Mouse (Mus musculus): ENCODE measurements around the gene Fam151b. TPM values are rescaled to one million over a fixed set of nuclear protein-coding genes. Genes with fewer than 3 reads are reported as not detected.

Fam151b gene
- polyA plus RNA-seq, 1 experiment from 2014 or later = 0.34 TPM

DNA sequence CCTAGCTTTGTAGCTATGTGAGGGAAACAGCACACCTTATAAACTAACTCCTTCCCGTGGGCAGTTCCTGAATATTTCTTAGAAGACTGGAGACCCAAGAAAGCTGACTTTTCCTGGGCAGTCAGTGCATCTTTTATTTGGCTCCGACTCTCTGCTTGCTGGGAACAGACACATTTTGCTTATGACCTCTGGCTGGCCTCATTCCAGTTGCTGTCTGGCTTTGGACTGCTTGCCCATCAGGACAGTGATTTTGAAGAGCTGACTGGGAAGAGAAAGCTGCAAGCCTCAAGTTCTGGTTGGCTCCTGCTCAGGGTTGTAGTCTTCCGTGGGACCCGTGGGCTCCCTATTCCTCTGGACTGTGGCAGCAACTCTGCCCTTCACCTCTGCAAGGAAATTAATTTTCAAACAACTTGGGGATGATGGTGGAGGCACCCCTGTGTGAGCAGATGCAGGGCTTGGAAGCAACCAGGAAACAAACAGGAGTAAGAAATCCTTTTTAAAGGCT lies 56.4 kb downstream of the Fam151b start:
- peak overlapping the region; percentile 99 for H3K4me2 ChIP-seq (ENCODE audit: low read length)
- H3K27ac ChIP-seq (ENCODE audit: low read depth, low read length) = no peak overlapping the region
- ATAC-seq = no peak
- H3K27me3 ChIP-seq (replicated peaks; ENCODE audit: control insufficient read depth, insufficient read depth, low read length) = peaks cover 35% of the 10 kb centered on the region
- peaks cover 4% of the 10 kb centered on the region for H3K4me1 ChIP-seq (ENCODE audit: control insufficient read depth, insufficient read depth, low read length)
- WGBS = 57% methylated on average over 4 of the region's 4 CpGs
- H3K4me3 ChIP-seq (ENCODE audit: low read depth, low read length) = peak overlapping the region; percentile 54
- no peaks in the 10 kb centered on the region for H3K9me3 ChIP-seq (replicated peaks; ENCODE audit: control insufficient read depth, low read length)
- DNase-seq (ENCODE audit: low spot score) = no peak
- H3K36me3 ChIP-seq (ENCODE audit: control insufficient read depth, insufficient read depth, low read length) = no peaks in the 10 kb centered on the region
- H3K9ac ChIP-seq (ENCODE audit: low read length) = no peak overlapping the region

DNA sequence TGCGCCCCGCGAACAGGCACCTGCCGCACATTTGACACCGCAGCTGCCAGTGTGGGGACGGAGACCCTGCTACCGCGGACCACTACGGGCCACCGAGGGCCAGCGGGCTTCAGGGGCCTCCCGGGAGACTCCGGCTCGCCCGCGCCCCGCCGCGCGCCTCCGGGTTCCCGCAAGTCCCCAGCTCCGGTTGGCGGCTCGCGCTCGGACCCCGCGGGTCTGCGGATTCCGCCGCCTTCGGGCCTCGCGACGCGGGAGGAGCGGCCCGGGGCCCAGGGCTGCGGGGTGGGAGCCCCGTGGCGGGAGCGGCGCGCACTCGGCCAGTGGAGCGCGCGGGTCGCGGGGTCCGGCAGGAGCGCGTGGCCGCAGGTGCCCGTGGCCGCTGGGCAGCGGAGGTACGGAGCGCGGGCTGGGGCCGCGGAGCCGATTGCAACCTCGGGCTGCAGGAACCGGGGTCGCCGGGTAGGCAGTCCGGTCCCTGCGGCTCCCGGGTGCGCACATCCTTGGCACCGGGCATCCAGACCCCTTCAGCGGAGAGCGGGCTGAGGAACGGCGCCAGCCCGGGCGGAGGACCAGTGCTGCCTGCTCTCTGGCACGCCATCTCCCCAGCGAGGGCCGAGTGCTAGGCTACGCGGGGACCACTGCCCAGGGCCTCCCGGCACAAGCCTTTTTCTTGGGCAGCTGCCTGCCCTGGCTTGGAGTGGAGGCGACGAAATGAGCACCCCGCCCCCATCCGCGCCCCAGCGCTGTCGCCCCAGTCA lies 57.3 kb downstream of the Fam151b start:
- under 1% methylated on average over 75 of the region's 92 CpGs for WGBS
- H3K4me3 ChIP-seq (ENCODE audit: low read depth, low read length) = peak overlapping the region; percentile 54
- DNase-seq (ENCODE audit: low spot score) (peak; percentile 40), ATAC-seq (peak; percentile 65)
- H3K9me3 ChIP-seq (replicated peaks; ENCODE audit: control insufficient read depth, low read length) = no peaks in the 10 kb centered on the region
- H3K9ac ChIP-seq (ENCODE audit: low read length) = peak overlapping the region; percentile 64
- no peak overlapping the region for H3K27ac ChIP-seq (ENCODE audit: low read depth, low read length)
- peaks cover 4% of the 10 kb centered on the region for H3K4me1 ChIP-seq (ENCODE audit: control insufficient read depth, insufficient read depth, low read length)
- no peaks in the 10 kb centered on the region for H3K36me3 ChIP-seq (ENCODE audit: control insufficient read depth, insufficient read depth, low read length)
- peak overlapping the region; percentile 99 for H3K4me2 ChIP-seq (ENCODE audit: low read length)
- peaks cover 35% of the 10 kb centered on the region for H3K27me3 ChIP-seq (replicated peaks; ENCODE audit: control insufficient read depth, insufficient read depth, low read length)

DNA sequence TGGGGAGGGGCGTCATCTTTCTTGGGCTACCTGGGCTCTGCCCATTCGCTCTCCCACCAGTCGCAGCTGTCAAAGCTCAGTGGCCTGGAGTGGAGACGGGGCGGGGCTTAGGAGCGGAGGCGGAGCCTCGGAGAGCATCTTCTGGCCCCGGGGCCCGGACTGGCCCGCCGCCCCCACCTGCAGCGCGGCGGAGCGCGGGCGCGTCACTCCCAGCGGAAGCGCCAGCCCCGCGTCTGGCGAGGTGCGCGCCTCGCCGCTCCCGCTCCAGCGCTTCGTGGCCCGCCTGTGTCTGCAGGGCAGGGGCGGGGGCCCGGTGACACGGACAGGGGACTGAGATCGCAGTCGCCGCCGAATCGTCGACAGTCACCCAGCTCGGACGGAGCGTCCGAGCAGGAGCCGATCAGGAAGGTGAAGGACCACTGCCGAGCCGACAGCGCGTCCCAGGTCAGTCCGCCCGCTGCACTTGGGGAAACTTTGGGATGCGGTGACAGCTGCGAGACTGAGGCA lies 58.0 kb downstream of the Fam151b start, which contains the start of gene Ankrd34b:
Gene Ankrd34b, plus strand, starts transcription at position 139 of the 507 bp plus-strand sequence.
- under 1% methylated on average over 54 of the region's 54 CpGs for WGBS
- H3K4me1 ChIP-seq (ENCODE audit: control insufficient read depth, insufficient read depth, low read length) = peaks cover 4% of the 10 kb centered on the region
- peaks cover 35% of the 10 kb centered on the region for H3K27me3 ChIP-seq (replicated peaks; ENCODE audit: control insufficient read depth, insufficient read depth, low read length)
- H3K9ac ChIP-seq (ENCODE audit: low read length) = peak within 1 kb of the TSS; percentile 64
- ATAC-seq (peak; percentile 85), DNase-seq (ENCODE audit: low spot score) (peak; percentile 46)
- no peaks in the 10 kb centered on the region for H3K36me3 ChIP-seq (ENCODE audit: control insufficient read depth, insufficient read depth, low read length)
- peak within 1 kb of the TSS; percentile 99 for H3K4me2 ChIP-seq (ENCODE audit: low read length)
- H3K27ac ChIP-seq (ENCODE audit: low read depth, low read length) = no peak within 1 kb of the TSS
- H3K9me3 ChIP-seq (replicated peaks; ENCODE audit: control insufficient read depth, low read length) = no peaks in the 10 kb centered on the region
- H3K4me3 ChIP-seq (ENCODE audit: low read depth, low read length) = peak within 1 kb of the TSS; percentile 54

- Histone ChIP-seq H3K27me3 (replicated peaks; ENCODE audit: control insufficient read depth, insufficient read depth, low read length) (peaks cover 35% of the 10 kb centered on the region), H3K27ac (ENCODE audit: low read depth, low read length) (no peak overlapping the region), H3K9me3 (replicated peaks; ENCODE audit: control insufficient read depth, low read length) (no peaks in the 10 kb centered on the region), H3K4me1 (ENCODE audit: control insufficient read depth, insufficient read depth, low read length) (peaks cover 4% of the 10 kb centered on the region), H3K4me2 (ENCODE audit: low read length) (no peak overlapping the region), H3K9ac (ENCODE audit: low read length) (no peak overlapping the region), H3K4me3 (ENCODE audit: low read depth, low read length) (no peak overlapping the region), H3K36me3 (ENCODE audit: control insufficient read depth, insufficient read depth, low read length) (no peaks in the 10 kb centered on the region)
- ATAC-seq (no peak), DNase-seq (ENCODE audit: low spot score) (no peak)
- WGBS = 63% methylated on average over 3 of the region's 3 CpGs
Measured at GRCm38 (mm10) chr13:92423711-92424110, 60.1 kb downstream of the Fam151b start.

GRCm38 (mm10) chr13:92419630-92420029 lies 64.2 kb downstream of the Fam151b start:
- H3K4me1 ChIP-seq (ENCODE audit: control insufficient read depth, insufficient read depth, low read length) = no peaks in the 10 kb centered on the region
- no peak overlapping the region for H3K4me2 ChIP-seq (ENCODE audit: low read length)
- DNase-seq (ENCODE audit: low spot score) = no peak
- no peaks in the 10 kb centered on the region for H3K9me3 ChIP-seq (replicated peaks; ENCODE audit: control insufficient read depth, low read length)
- no peak overlapping the region for H3K27ac ChIP-seq (ENCODE audit: low read depth, low read length)
- H3K27me3 ChIP-seq (replicated peaks; ENCODE audit: control insufficient read depth, insufficient read depth, low read length) = peaks cover 3% of the 10 kb centered on the region; the same call in 1 of the 2 replicates
- ATAC-seq = no peak
- H3K9ac ChIP-seq (ENCODE audit: low read length) = no peak overlapping the region
- no peak overlapping the region for H3K4me3 ChIP-seq (ENCODE audit: low read depth, low read length)
- no peaks in the 10 kb centered on the region for H3K36me3 ChIP-seq (ENCODE audit: control insufficient read depth, insufficient read depth, low read length)
- 88% methylated on average over 11 of the region's 11 CpGs for WGBS

GRCm38 (mm10) chr13:92410486-92410885 lies 73.3 kb downstream of the Fam151b start:
- H3K4me2 ChIP-seq (ENCODE audit: low read length) = no peak overlapping the region
- no peaks in the 10 kb centered on the region for H3K36me3 ChIP-seq (ENCODE audit: control insufficient read depth, insufficient read depth, low read length)
- no peaks in the 10 kb centered on the region for H3K27me3 ChIP-seq (replicated peaks; ENCODE audit: control insufficient read depth, insufficient read depth, low read length)
- WGBS = 87% methylated on average over 2 of the region's 2 CpGs
- H3K27ac ChIP-seq (ENCODE audit: low read depth, low read length) = no peak overlapping the region
- ATAC-seq (no peak), DNase-seq (ENCODE audit: low spot score) (no peak)
- H3K4me3 ChIP-seq (ENCODE audit: low read depth, low read length) = no peak overlapping the region
- H3K9ac ChIP-seq (ENCODE audit: low read length) = no peak overlapping the region
- no peaks in the 10 kb centered on the region for H3K9me3 ChIP-seq (replicated peaks; ENCODE audit: control insufficient read depth, low read length)
- H3K4me1 ChIP-seq (ENCODE audit: control insufficient read depth, insufficient read depth, low read length) = no peaks in the 10 kb centered on the region

- H3K4me1 ChIP-seq (ENCODE audit: control insufficient read depth, insufficient read depth, low read length) = no peaks in the 10 kb centered on the region
- no peak overlapping the region for H3K9ac ChIP-seq (ENCODE audit: low read length)
- WGBS = 85% methylated on average over 3 of the region's 3 CpGs
- H3K36me3 ChIP-seq (ENCODE audit: control insufficient read depth, insufficient read depth, low read length) = no peaks in the 10 kb centered on the region
- no peak overlapping the region for H3K4me2 ChIP-seq (ENCODE audit: low read length)
- no peak for DNase-seq (ENCODE audit: low spot score)
- no peaks in the 10 kb centered on the region for H3K27me3 ChIP-seq (replicated peaks; ENCODE audit: control insufficient read depth, insufficient read depth, low read length)
- H3K27ac ChIP-seq (ENCODE audit: low read depth, low read length) = no peak overlapping the region
- no peak overlapping the region for H3K4me3 ChIP-seq (ENCODE audit: low read depth, low read length)
- no peaks in the 10 kb centered on the region for H3K9me3 ChIP-seq (replicated peaks; ENCODE audit: control insufficient read depth, low read length)
- ATAC-seq = no peak
Measured at GRCm38 (mm10) chr13:92403496-92403895, 80.3 kb downstream of the Fam151b start.

DNA sequence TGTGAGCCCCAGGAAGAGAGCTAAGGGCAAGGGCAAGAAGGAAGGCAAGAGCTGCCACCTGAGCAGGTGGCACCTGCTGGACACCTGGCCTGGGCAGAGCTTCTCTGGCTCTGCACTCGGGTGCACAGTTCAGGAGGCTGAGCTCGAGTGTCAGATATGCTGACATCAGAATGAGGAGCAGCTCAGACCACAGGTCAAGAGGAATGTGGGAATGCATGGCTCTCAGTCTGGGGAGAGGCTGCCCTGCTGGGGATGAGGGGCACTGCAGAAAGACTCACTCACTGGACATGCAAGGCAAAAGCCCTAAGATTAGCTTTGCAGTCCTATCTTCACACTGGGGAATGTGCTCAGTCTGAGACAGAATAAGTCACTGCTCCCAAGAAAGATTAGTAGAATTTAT lies 81.8 kb downstream of the Fam151b start:
- Histone ChIP-seq H3K4me1 (ENCODE audit: control insufficient read depth, insufficient read depth, low read length) (no peaks in the 10 kb centered on the region), H3K9me3 (replicated peaks; ENCODE audit: control insufficient read depth, low read length) (no peaks in the 10 kb centered on the region), H3K4me3 (ENCODE audit: low read depth, low read length) (no peak overlapping the region), H3K27me3 (replicated peaks; ENCODE audit: control insufficient read depth, insufficient read depth, low read length) (no peaks in the 10 kb centered on the region), H3K36me3 (ENCODE audit: control insufficient read depth, insufficient read depth, low read length) (no peaks in the 10 kb centered on the region), H3K27ac (ENCODE audit: low read depth, low read length) (no peak overlapping the region), H3K9ac (ENCODE audit: low read length) (no peak overlapping the region), H3K4me2 (ENCODE audit: low read length) (no peak overlapping the region)
- 69% methylated on average over 2 of the region's 2 CpGs for WGBS
- DNase-seq (ENCODE audit: low spot score) = no peak
- ATAC-seq = no peak

All from forebrain, embryonic 14.5 days (tissue).